Mouse (Mus musculus): ENCODE measurements at regions not wholly inside any gene's neighbourhood (a gene's known extent, or its start where the extent isn't known, plus 50 kb on each side); places are given as distances from the start of the nearest gene placed in this dataset.

GRCm38 (mm10) chr1:184424035-184424434 lies 308.4 kb downstream of the Hlx start:
- intact Hi-C loops (cut with DNase I) = no loop called here
- DNase-seq = no peak

GRCm38 (mm10) chr1:184412596-184412995 lies 319.8 kb downstream of the Hlx start:
- intact Hi-C loops (cut with DNase I) = no loop called here
- no peak for DNase-seq

GRCm38 (mm10) chr1:184411066-184411465 lies 321.4 kb downstream of the Hlx start:
- no peak for DNase-seq
- intact Hi-C loops (cut with DNase I) = no loop called here

- intact Hi-C loops (cut with DNase I) = no loop called here
- no peak for DNase-seq
These were observed 322.4 kb downstream of the Hlx start for GRCm38 (mm10) chr1:184409986-184410385.

- intact Hi-C loops (cut with DNase I) = no loop called here
- DNase-seq = no peak
These were observed 329.4 kb downstream of the Hlx start for GRCm38 (mm10) chr1:184402985-184403384.

GRCm38 (mm10) chr1:184395215-184395614 lies 337.2 kb downstream of the Hlx start:
- intact Hi-C loops (cut with DNase I) = no loop called here

GRCm38 (mm10) chr1:184394559-184395194 lies 337.7 kb downstream of the Hlx start:
- no peak for DNase-seq
- intact Hi-C loops (cut with DNase I) = no loop called here

More at GRCm38 (mm10) chr1:184395215-184395614, 337.2 kb downstream of the Hlx start:
- peak; percentile 56 to 60 for DNase-seq

- DNase-seq = no peak
- intact Hi-C loops (cut with DNase I) = no loop called here
These were observed 348.2 kb downstream of the Hlx start for GRCm38 (mm10) chr1:184384088-184384823.

- intact Hi-C loops (cut with DNase I) = no loop called here
These were observed 344.6 kb upstream of the 1700056E22Rik start for GRCm38 (mm10) chr1:184378665-184379064.

GRCm38 (mm10) chr1:184365026-184365425 lies 330.9 kb upstream of the 1700056E22Rik start:
- DNase-seq = no peak
- intact Hi-C loops (cut with DNase I) = no loop called here

More at GRCm38 (mm10) chr1:184378665-184379064, 344.6 kb upstream of the 1700056E22Rik start:
- no peak for DNase-seq

- DNase-seq = no peak
- intact Hi-C loops (cut with DNase I) = no loop called here
These were observed 324.1 kb upstream of the 1700056E22Rik start for GRCm38 (mm10) chr1:184358226-184358568.

GRCm38 (mm10) chr1:184357474-184358225 lies 323.5 kb upstream of the 1700056E22Rik start:
- no peak for DNase-seq
- intact Hi-C loops (cut with DNase I) = no loop called here

GRCm38 (mm10) chr1:184353832-184354449 lies 319.8 kb upstream of the 1700056E22Rik start:
- intact Hi-C loops (cut with DNase I) = no loop called here
- no peak for DNase-seq

- intact Hi-C loops (cut with DNase I) = no loop called here
- DNase-seq = no peak
These were observed 317.7 kb upstream of the 1700056E22Rik start for GRCm38 (mm10) chr1:184351760-184352159.

GRCm38 (mm10) chr1:184344829-184345228 lies 310.7 kb upstream of the 1700056E22Rik start:
- no peak for DNase-seq
- intact Hi-C loops (cut with DNase I) = no loop called here

GRCm38 (mm10) chr1:184335952-184336351 lies 301.9 kb upstream of the 1700056E22Rik start:
- DNase-seq = no peak
- intact Hi-C loops (cut with DNase I) = no loop called here

GRCm38 (mm10) chr1:184335281-184335680 lies 301.2 kb upstream of the 1700056E22Rik start:
- no peak for DNase-seq
- intact Hi-C loops (cut with DNase I) = no loop called here

GRCm38 (mm10) chr1:184334818-184335217 lies 300.7 kb upstream of the 1700056E22Rik start:
- intact Hi-C loops (cut with DNase I) = no loop called here
- DNase-seq = no peak

GRCm38 (mm10) chr1:184333086-184333485 lies 299.0 kb upstream of the 1700056E22Rik start:
- no peak for DNase-seq
- intact Hi-C loops (cut with DNase I) = no loop called here

GRCm38 (mm10) chr1:184330516-184331350 lies 296.6 kb upstream of the 1700056E22Rik start:
- DNase-seq = peak in 1 of 2 experiments; percentile 26
- intact Hi-C loops (cut with DNase I) = no loop called here

Measured in gastrocnemius, postnatal 36 days (tissue).